Mouse (Mus musculus) myocyte (in vitro differentiated cells): ENCODE results near the gene Kif1b. TPM values are rescaled to one million over a fixed set of nuclear protein-coding genes. Genes with fewer than 3 reads are reported as not detected.
A peak's percentile ranks its signal among the peaks of the same experiment; 100 is the strongest.

Experiments
- H3K27me3 ChIP-seq: one replicate; pipeline ENCODE4 v1.6.1; 2011; ENCODE audit not compliant: control insufficient read depth, insufficient read depth, insufficient read length
- H3K36me3 ChIP-seq: one replicate; pipeline ENCODE4 v1.6.1; 2011; ENCODE audit not compliant: control insufficient read depth, insufficient read depth
- H3K4me2 ChIP-seq: one replicate; pipeline ENCODE4 v1.6.1; 2011; ENCODE audit warnings: low read depth, control low read depth
- H3K4me3 ChIP-seq: one replicate; pipeline ENCODE4 v1.5.1; 2011; ENCODE audit warnings: mild to moderate bottlenecking, control low read depth, moderate library complexity
- H3K79me2 ChIP-seq: one replicate; pipeline ENCODE4 v1.6.1; 2011; ENCODE audit not compliant: control insufficient read depth, insufficient read depth
- H3ac ChIP-seq: one replicate; pipeline ENCODE4 v1.6.1; 2011; ENCODE audit not compliant: control insufficient read depth, insufficient read length
- CEBPB ChIP-seq: IDR thresholded peaks from 2 replicates; pipeline ENCODE4 v1.6.1; 2011; ENCODE audit warnings: mild to moderate bottlenecking, moderate library complexity; ENCODE audit not compliant: poor library complexity, insufficient read depth, severe bottlenecking
- E2F4 ChIP-seq: IDR thresholded peaks from one replicate; pipeline ENCODE4 v1.6.1; 2011; ENCODE audit warnings: mild to moderate bottlenecking, control low read depth, moderate library complexity; ENCODE audit not compliant: insufficient read depth
- MAX ChIP-seq: IDR thresholded peaks from one replicate; pipeline ENCODE4 v1.6.1; 2011; ENCODE audit warnings: low read depth, mild to moderate bottlenecking, control low read depth
- MYOD1 ChIP-seq, 3 experiments: IDR thresholded peaks; one replicate each; pipeline ENCODE4 v1.6.1; 2011; ENCODE audit warnings: control low read depth in 2 of 3, low read depth in 2 of 3, mild to moderate bottlenecking in 2 of 3, moderate library complexity in 1 of 3; ENCODE audit not compliant: insufficient read length in 2 of 3, control insufficient read depth in 1 of 3
- MYOG ChIP-seq, 3 experiments: IDR thresholded peaks; one replicate each; pipeline ENCODE4 v1.6.1; 2011; ENCODE audit warnings: control low read depth in 2 of 3, low read depth in 2 of 3, mild to moderate bottlenecking in 2 of 3; ENCODE audit not compliant: insufficient read length in 2 of 3, control insufficient read depth in 1 of 3, insufficient read depth in 1 of 3
- POLR2A ChIP-seq: IDR thresholded peaks from one replicate; pipeline ENCODE4 v1.6.1; 2011; ENCODE audit warnings: low read depth, mild to moderate bottlenecking, control low read depth, moderate library complexity; ENCODE audit not compliant: insufficient read length
- POLR2AphosphoS2 ChIP-seq: IDR thresholded peaks from one replicate; pipeline ENCODE4 v1.6.1; 2011; ENCODE audit warnings: low read depth, control low read depth; ENCODE audit not compliant: insufficient read length
- REST ChIP-seq: IDR thresholded peaks from one replicate; pipeline ENCODE4 v1.6.1; 2011; ENCODE audit warnings: mild to moderate bottlenecking, control low read depth, moderate library complexity; ENCODE audit not compliant: insufficient read depth, insufficient read length
- SRF ChIP-seq: IDR thresholded peaks from one replicate; pipeline ENCODE4 v1.6.1; 2011; ENCODE audit warnings: low read depth; ENCODE audit not compliant: control insufficient read depth, insufficient read length
- TCF12 ChIP-seq: IDR thresholded peaks from one replicate; pipeline ENCODE4 v1.6.1; 2011; ENCODE audit warnings: mild to moderate bottlenecking, control low read depth; ENCODE audit not compliant: poor library complexity, insufficient read depth, severe bottlenecking
- TCF3 ChIP-seq: IDR thresholded peaks from one replicate; pipeline ENCODE4 v1.6.1; 2011; ENCODE audit warnings: low read depth, control low read depth; ENCODE audit not compliant: insufficient read length
- USF1 ChIP-seq: IDR thresholded peaks from one replicate; pipeline ENCODE4 v1.6.1; 2011; ENCODE audit warnings: low read depth, mild to moderate bottlenecking, control low read depth, moderate library complexity
- polyA plus RNA-seq: library from polyadenylated mRNA; unstranded; fragments of >200 nt; fragmentation: generic; extraction: Trizol; gene quantifications from one replicate; pipeline ENCODE4 v1.2.1, GENCODE M21; 2012; ENCODE audit warnings: missing spikeins

The Kif1b gene
- polyA plus RNA-seq, 1 experiment = 26.7 TPM

DNA sequence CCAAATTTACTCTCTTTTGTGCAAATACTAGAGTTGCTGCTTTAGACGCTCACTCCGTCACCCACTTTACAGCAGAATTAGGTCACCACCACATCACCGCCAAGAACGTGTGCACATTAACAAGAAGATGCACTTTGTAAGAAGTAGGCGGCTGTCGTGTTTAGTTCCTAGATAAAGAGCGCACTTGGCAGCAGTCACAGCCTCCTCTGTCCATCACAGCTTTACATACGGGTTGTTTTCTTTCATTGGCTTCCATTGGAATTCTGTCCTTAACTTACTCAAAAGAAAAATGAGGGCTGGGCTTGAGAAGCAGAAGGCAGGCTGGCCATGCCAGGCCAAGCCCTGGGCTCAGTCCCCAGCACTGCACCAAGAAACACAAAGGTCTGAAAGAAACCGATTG is 11.6 kb upstream of the Kif1b start:
- no peak for TF ChIP-seq SRF
- TF ChIP-seq MYOG (IDR thresholded peaks at IDR 0.05; ENCODE audit: control insufficient read depth in 1 of 3, insufficient read depth in 1 of 3, insufficient read length in 2 of 3, low read depth in 2 of 3) = no peak
- no peak for TF ChIP-seq REST
- Histone ChIP-seq H3K4me3 (no peak overlapping the region), H3K79me2 (no peaks in the 10 kb centered on the region), H3K36me3 (no peaks in the 10 kb centered on the region), H3ac (no peak overlapping the region), H3K27me3 (no peaks in the 10 kb centered on the region), H3K4me2 (no peak overlapping the region)

DNA sequence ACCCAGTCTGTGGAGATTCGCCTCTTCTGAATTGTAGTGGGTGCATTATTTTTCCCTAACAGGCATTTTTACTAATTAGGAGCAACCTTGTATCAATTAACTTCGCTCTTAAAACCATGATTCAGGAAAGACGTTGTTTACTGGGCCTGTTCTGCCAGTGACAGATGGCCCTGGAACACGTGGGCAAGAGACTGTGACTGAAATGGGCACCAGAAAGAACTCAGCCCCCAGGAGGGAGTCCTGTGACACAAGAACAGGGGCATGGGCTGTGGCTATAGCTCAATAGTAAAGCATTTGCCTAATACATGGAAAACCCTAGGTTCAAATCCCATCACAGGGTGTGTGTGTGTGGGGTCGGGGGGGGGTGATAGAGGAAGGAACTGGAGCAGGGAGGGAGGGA is 9.9 kb upstream of the Kif1b start:
- Histone ChIP-seq H3K4me3 (no peak overlapping the region), H3ac (no peak overlapping the region)
- no peak for TF ChIP-seq USF1
- no peak for TF ChIP-seq SRF
- TF ChIP-seq E2F4 = no peak
- TF ChIP-seq POLR2AphosphoS2 = no peak
- TF ChIP-seq TCF12 = no peak
- TF ChIP-seq MAX = no peak
- TF ChIP-seq CEBPB = no peak
- TF ChIP-seq POLR2A = no peak
- no peak for TF ChIP-seq REST
- TF ChIP-seq TCF3 = no peak
- no peak for TF ChIP-seq MYOG (IDR thresholded peaks at IDR 0.05; ENCODE audit: control insufficient read depth in 1 of 3, insufficient read depth in 1 of 3, insufficient read length in 2 of 3, low read depth in 2 of 3)
- no peak for TF ChIP-seq MYOD1 (IDR thresholded peaks at IDR 0.05; ENCODE audit: control insufficient read depth in 1 of 3, insufficient read length in 2 of 3, low read depth in 2 of 3)

DNA sequence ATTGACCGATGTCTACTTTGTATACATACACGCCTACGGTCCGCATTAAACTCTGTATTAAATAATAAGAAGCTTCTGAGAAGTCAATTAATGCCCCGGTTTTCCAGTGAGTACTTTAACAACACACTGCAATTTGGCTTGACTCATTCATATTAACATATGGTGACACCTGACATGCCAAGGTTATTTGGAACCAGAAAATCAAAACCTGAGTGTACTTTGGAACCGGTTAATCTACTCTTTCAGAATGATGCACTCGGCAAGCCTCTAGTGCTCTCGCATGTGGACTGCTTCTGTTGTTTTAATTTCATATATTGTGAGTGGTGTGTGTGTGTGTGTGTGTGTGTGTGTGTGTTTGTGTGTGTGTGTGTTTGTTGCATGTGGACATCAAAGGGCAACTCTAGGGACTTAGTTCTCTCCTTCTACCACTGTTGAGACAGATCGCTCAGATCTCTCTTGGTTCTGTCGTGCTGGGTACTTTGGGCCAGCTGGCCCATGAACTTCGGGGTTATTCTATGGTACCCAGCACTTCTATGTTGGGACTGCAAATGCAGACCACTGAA is 6.9 kb upstream of the Kif1b start:
- no peaks in the 10 kb centered on the region for H3K36me3 ChIP-seq
- H3K4me2 ChIP-seq = peak overlapping the region; percentile 12
- no peak overlapping the region for H3ac ChIP-seq
- H3K4me3 ChIP-seq = no peak overlapping the region
- TF ChIP-seq CEBPB (no peak), MYOG (IDR thresholded peaks at IDR 0.05; ENCODE audit: control insufficient read depth in 1 of 3, insufficient read depth in 1 of 3, insufficient read length in 2 of 3, low read depth in 2 of 3) (no peak), USF1 (no peak), MYOD1 (IDR thresholded peaks at IDR 0.05; ENCODE audit: control insufficient read depth in 1 of 3, insufficient read length in 2 of 3, low read depth in 2 of 3) (no peak), MAX (no peak), E2F4 (no peak), POLR2A (no peak), SRF (no peak), TCF3 (no peak), POLR2AphosphoS2 (no peak), TCF12 (no peak), REST (no peak)
- no peaks in the 10 kb centered on the region for H3K27me3 ChIP-seq
- H3K79me2 ChIP-seq = no peaks in the 10 kb centered on the region

More for the DNA sequence above, 9.9 kb upstream of the Kif1b start:
- Histone ChIP-seq H3K79me2 (no peaks in the 10 kb centered on the region), H3K36me3 (no peaks in the 10 kb centered on the region), H3K4me2 (no peak overlapping the region), H3K27me3 (no peaks in the 10 kb centered on the region)

DNA sequence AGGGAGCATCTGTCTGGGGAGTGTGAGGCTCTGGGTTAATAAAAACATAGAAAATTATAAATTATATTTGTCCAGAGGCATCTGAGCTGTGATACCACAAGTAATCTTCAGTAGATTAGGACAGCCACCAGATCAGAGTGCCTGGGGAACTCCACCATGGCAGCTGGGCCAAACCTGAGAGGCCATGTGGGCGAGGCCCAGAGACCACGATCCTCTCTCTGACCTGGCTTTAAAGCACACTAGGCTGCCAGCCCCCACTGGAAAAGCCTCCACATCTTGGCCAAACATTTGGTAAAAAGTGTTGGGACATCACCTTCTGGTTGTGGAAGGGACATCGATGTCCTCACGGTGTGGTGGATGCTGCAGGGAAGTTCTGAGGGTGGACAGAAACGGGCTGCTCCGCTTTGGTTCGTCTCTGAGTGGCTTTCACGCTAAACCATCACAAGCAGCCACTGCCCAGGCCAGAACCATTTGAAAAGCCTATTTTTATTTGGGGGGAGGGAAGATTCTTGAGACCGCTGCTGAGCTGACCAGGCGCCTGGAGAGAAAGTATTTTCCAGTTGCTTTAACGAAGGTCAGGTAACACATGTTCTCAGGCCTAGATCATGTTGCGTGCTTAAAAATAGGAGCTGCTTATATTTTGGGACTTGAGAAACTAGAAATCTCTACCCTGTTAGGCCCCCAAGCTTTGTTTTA is 6.2 kb upstream of the Kif1b start:
- Histone ChIP-seq H3K4me2 (peak overlapping the region; percentile 59), H3K36me3 (no peaks in the 10 kb centered on the region), H3K79me2 (no peaks in the 10 kb centered on the region), H3K27me3 (no peaks in the 10 kb centered on the region), H3ac (no peak overlapping the region), H3K4me3 (no peak overlapping the region)
- no peak for TF ChIP-seq TCF3
- TF ChIP-seq USF1 = no peak
- no peak for TF ChIP-seq POLR2A
- TF ChIP-seq MAX = no peak
- no peak for TF ChIP-seq E2F4
- TF ChIP-seq POLR2AphosphoS2 = no peak
- peak; percentile 51 for TF ChIP-seq TCF12
- TF ChIP-seq MYOG (IDR thresholded peaks at IDR 0.05; ENCODE audit: control insufficient read depth in 1 of 3, insufficient read depth in 1 of 3, insufficient read length in 2 of 3, low read depth in 2 of 3) = peak; percentile 22 to 91 (median 62)
- TF ChIP-seq REST = no peak
- peak in 2 of 3 experiments; percentile 36 to 67 for TF ChIP-seq MYOD1 (IDR thresholded peaks at IDR 0.05; ENCODE audit: control insufficient read depth in 1 of 3, insufficient read length in 2 of 3, low read depth in 2 of 3)
- no peak for TF ChIP-seq SRF
- no peak for TF ChIP-seq CEBPB

DNA sequence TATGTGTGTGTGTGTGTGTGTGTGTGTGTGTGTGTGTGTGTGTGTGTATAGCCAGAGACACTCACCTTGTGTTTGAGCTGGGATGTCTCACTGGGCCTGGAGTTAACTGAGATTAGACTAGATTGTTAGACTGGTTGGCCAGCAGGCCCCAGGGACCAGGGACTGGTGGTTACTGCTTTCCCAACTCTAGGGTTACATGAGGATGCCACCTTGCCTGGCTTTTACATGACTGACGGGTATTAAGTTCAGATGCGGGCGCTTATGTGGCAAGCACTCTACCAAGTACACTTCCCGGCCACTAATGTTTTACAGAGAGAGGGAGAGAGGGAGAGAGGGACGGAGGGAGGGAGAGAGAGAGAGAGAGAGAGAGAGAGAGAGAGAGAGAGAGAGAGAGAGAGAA is 4.5 kb upstream of the Kif1b start:
- H3K4me3 ChIP-seq = no peak overlapping the region
- H3K4me2 ChIP-seq = no peak overlapping the region
- no peaks in the 10 kb centered on the region for H3K36me3 ChIP-seq
- TF ChIP-seq MYOG (IDR thresholded peaks at IDR 0.05; ENCODE audit: control insufficient read depth in 1 of 3, insufficient read depth in 1 of 3, insufficient read length in 2 of 3, low read depth in 2 of 3) (no peak), E2F4 (no peak), POLR2A (no peak), MAX (no peak), CEBPB (no peak), USF1 (no peak), MYOD1 (IDR thresholded peaks at IDR 0.05; ENCODE audit: control insufficient read depth in 1 of 3, insufficient read length in 2 of 3, low read depth in 2 of 3) (no peak), TCF12 (no peak)
- H3K79me2 ChIP-seq = no peaks in the 10 kb centered on the region
- H3ac ChIP-seq = no peak overlapping the region
- no peaks in the 10 kb centered on the region for H3K27me3 ChIP-seq
